Mouse (Mus musculus) forebrain, embryonic 13.5 days (tissue): ENCODE measurements at regions not wholly inside any gene's neighbourhood (a gene's known extent, or its start where the extent isn't known, plus 50 kb on each side); places are given as distances from the start of the nearest gene placed in this dataset.
"Not testable (repeated sequence)": the region's sequence is repeated elsewhere in the genome, so short reads cannot be mapped to it uniquely, and the experiment has no call there.

Experiments used
- ATAC-seq: fragments of 200-750 bp; cut with Nextera tagmentation; 2 replicates; pipeline ENCODE4 v1.8.0; 2017
- H3K27ac ChIP-seq: fragments of 300-500 bp; sonication (generic); 2 replicates; pipeline ENCODE4 v1.5.1; 2015; ENCODE audit warnings: inconsistent platforms, mild to moderate bottlenecking, moderate library complexity
- H3K27me3 ChIP-seq: fragments of 300-500 bp; sonication (generic); 2 replicates; pipeline ENCODE4 v1.6.1; 2015; ENCODE audit warnings: mild to moderate bottlenecking, inconsistent platforms
- H3K36me3 ChIP-seq: fragments of 300-500 bp; sonication (generic); 2 replicates; pipeline ENCODE4 v1.6.1; 2015; ENCODE audit warnings: mild to moderate bottlenecking, inconsistent platforms; ENCODE audit not compliant: poor library complexity, severe bottlenecking
- H3K4me1 ChIP-seq: fragments of 300-500 bp; sonication (generic); 2 replicates; pipeline ENCODE4 v1.6.1; 2015; ENCODE audit warnings: inconsistent platforms
- H3K4me2 ChIP-seq: fragments of 300-500 bp; sonication (generic); 2 replicates; pipeline ENCODE4 v1.6.1; 2015; ENCODE audit warnings: inconsistent platforms, mild to moderate bottlenecking, moderate library complexity
- H3K4me3 ChIP-seq: fragments of 300-500 bp; sonication (generic); 2 replicates; pipeline ENCODE4 v1.5.1; 2015; ENCODE audit warnings: mild to moderate bottlenecking, inconsistent platforms
- H3K9ac ChIP-seq: fragments of 300-500 bp; sonication (generic); 2 replicates; pipeline ENCODE4 v1.6.1; 2015; ENCODE audit warnings: mild to moderate bottlenecking, inconsistent platforms
- H3K9me3 ChIP-seq: fragments of 300-500 bp; sonication (generic); replicated peaks from 2 replicates; pipeline ENCODE4 v1.6.1; 2016; ENCODE audit warnings: inconsistent platforms
- WGBS: fragments of 180-500 bp; shearing (Covaris S2); methylation state at CpG from one replicate; pipeline ENCODE4 v1.1.7; 2015; 5-methylcytosine and 5-hydroxymethylcytosine counted together

DNA sequence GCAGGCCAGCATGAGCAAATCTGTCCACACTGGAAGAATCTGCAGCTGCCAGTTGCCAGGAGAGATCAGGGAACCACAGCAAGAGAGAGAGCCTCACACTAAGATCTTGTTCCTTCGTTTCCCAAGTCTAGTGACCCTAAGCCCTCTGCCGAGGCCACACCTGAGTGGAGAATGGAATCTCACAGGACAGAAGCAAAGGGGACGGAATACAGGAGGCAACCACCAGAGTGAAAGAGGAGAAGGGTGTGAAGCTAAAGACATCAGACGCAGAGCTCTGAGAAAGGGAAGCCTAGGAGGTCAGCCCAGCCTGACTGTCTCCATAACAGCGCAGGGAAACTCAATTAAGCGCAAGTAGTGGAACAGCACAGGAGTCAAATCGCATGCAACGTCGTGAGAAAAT lies 75.0 kb downstream of the Suds3 start:
- no peak for ATAC-seq
- no peaks in the 10 kb centered on the region for H3K9me3 ChIP-seq
- 0 out of 2 replicates have a peak, but pooled peaks cover 3% of the 10 kb centered on the region for H3K4me1 ChIP-seq
- no peak overlapping the region for H3K4me3 ChIP-seq
- H3K27ac ChIP-seq, result no peak overlapping the region
- no peak overlapping the region for H3K4me2 ChIP-seq
- H3K27me3 ChIP-seq, result no peaks in the 10 kb centered on the region
- WGBS, result 79% methylated on average over 9 of the region's 9 CpGs
- H3K9ac ChIP-seq, result no peak overlapping the region
- no peaks in the 10 kb centered on the region for H3K36me3 ChIP-seq

- Histone ChIP-seq H3K27me3 (no peaks in the 10 kb centered on the region), H3K36me3 (no peaks in the 10 kb centered on the region), H3K27ac (no peak overlapping the region), H3K9ac (no peak overlapping the region), H3K9me3 (no peaks in the 10 kb centered on the region), H3K4me2 (no peak overlapping the region), H3K4me3 (no peak overlapping the region), H3K4me1 (0 out of 2 replicates have a peak, but pooled peaks cover 4% of the 10 kb centered on the region)
- WGBS, result 17% methylated on average over 3 of the region's 3 CpGs
- no peak for ATAC-seq
Measured at GRCm38 (mm10) chr5:117037261-117037660, 78.7 kb downstream of the Suds3 start.

GRCm38 (mm10) chr5:117032130-117032529 lies 83.8 kb downstream of the Suds3 start:
- no peaks in the 10 kb centered on the region for H3K36me3 ChIP-seq
- H3K27ac ChIP-seq, result peak overlapping the region; percentile 54
- WGBS, result 66% methylated on average over 10 of the region's 10 CpGs
- peaks cover 3% of the 10 kb centered on the region for H3K9me3 ChIP-seq
- H3K4me3 ChIP-seq, result no peak overlapping the region
- H3K9ac ChIP-seq, result no peak overlapping the region
- H3K27me3 ChIP-seq, result no peaks in the 10 kb centered on the region
- H3K4me2 ChIP-seq, result no peak overlapping the region
- ATAC-seq, result peak; percentile 82
- H3K4me1 ChIP-seq, result 0 out of 2 replicates have a peak, but pooled peaks cover 5% of the 10 kb centered on the region

DNA sequence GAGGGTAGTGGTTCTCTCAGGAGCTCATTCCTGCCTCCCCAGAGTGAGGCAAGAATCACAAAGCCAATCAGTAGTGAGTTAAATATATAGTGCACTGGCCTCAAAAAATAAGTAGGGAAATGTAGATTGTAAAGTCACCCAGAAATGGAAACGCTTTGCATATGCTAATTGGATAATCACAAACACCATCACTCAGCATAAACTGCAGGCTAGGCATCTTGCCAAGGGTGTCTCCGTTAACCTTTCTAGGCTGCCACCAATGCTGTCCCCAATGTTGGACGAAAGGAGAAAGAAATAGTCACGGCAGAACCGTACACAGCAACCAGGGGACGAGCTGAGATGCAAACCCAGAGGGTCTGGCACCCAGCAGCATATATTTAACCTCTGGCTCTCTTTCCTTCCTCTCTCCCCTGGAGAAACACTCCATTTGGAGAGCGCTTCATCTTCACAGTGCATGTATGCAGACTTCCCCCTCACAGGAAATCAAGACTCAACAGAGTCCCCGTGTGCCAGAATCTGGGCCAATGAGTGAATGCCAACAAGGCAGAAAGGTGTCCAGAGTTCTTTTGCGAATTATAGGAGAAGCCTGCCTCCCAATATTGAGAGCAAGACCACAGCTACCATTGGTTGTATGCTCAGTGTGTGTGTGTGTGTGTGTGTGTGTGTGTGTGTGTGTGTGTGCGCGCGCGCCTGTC lies 90.1 kb downstream of the Suds3 start:
- Histone ChIP-seq H3K27ac (no peak overlapping the region), H3K27me3 (no peaks in the 10 kb centered on the region), H3K4me3 (no peak overlapping the region), H3K36me3 (no peaks in the 10 kb centered on the region), H3K4me1 (peaks cover 6% of the 10 kb centered on the region; the same call in 1 of the 2 replicates), H3K4me2 (no peak overlapping the region), H3K9me3 (peaks cover 3% of the 10 kb centered on the region), H3K9ac (no peak overlapping the region)
- ATAC-seq, result no peak
- WGBS, result 75% methylated on average over 13 of the region's 13 CpGs

DNA sequence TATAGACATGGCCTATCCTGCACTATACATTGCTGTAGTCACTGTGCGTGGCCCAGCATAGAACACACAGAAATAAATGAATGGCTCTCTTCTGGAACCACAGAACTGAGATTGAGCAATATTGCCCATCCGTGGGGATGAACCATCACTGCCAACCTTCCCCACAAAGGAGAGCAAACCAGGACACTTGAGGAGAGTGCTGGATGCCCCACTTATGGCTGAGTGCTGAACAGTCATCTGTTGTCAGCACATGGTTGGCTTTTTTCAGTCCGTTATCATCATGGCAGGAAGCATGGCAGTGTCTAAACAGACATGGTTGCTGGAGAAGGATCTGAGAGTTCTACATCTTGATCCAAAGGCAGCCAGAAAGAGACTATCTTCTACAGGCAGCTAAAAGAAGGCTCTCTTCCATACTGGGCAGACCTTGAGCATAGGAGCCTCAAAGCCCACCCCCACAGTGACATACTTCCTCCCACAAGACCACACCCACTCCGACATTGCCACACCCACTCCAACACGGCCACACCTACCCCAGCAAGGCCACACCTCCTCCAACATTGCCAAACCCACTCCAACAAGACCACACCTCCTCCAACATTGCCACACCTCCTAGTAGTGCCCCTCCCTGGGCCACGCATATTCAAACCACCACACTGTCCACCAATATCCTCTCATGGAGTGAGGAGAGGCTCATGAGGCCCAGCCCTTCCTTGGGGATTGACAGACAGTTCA lies 97.3 kb downstream of the Suds3 start:
- peaks cover 5% of the 10 kb centered on the region for H3K9me3 ChIP-seq
- 83% methylated on average over 6 of the region's 6 CpGs for WGBS
- H3K9ac ChIP-seq, result no peak overlapping the region
- ATAC-seq, result no peak
- H3K36me3 ChIP-seq, result no peaks in the 10 kb centered on the region
- H3K27ac ChIP-seq, result no peak overlapping the region
- no peak overlapping the region for H3K4me3 ChIP-seq
- H3K4me2 ChIP-seq, result no peak overlapping the region
- no peaks in the 10 kb centered on the region for H3K27me3 ChIP-seq
- H3K4me1 ChIP-seq, result no peaks in the 10 kb centered on the region

DNA sequence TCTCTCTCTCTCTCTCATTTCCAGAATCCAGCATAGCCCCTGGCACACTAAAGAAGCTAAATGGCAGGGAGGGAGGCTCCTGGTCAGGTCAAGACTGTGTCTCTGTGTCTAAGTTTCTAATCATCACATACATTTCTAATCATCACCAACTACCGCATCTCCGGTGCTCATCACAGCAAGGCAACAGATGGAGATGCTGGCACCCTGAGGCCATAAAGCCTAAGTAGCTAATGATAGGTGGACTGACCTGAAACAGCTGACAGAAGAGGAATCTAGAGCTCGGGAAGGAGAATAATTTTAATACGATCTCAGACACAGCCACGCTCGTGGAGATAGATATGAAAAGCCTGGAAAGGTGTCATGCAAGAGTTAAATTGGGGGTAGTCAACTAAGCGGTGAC lies 104.8 kb downstream of the Suds3 start:
- H3K4me3 ChIP-seq, result no peak overlapping the region
- H3K27ac ChIP-seq, result no peak overlapping the region
- H3K9ac ChIP-seq, result no peak overlapping the region
- no peaks in the 10 kb centered on the region for H3K27me3 ChIP-seq
- H3K9me3 ChIP-seq, result no peaks in the 10 kb centered on the region; the same call in 1 of the 2 replicates
- no peak overlapping the region for H3K4me2 ChIP-seq
- H3K36me3 ChIP-seq, result no peaks in the 10 kb centered on the region
- WGBS, result 90% methylated on average over 7 of the region's 7 CpGs
- no peak for ATAC-seq
- H3K4me1 ChIP-seq, result no peaks in the 10 kb centered on the region

DNA sequence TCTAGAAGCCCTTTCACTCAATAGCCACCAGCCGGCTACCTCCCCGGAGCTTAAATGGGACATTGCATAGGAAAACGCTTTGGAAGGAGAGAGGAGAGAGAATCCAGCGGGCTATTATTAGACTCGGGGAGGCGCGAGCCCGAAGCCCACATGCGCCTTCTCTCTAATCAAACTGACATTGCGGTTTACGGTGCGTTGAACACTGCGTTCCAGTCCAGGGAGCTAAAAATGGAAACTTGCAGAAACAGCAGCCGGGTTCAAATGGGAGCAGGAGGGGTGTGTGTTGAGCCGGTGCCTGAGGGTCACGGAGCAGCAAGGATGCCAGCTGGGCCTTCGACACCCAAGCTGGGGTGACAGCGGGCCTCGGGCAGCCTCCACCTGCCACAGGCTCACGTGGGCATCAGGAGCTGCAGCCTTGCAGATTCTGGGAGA lies 115.1 kb downstream of the Suds3 start:
- H3K36me3 ChIP-seq, result no peaks in the 10 kb centered on the region
- H3K9ac ChIP-seq, result peak overlapping the region; percentile 23
- H3K4me3 ChIP-seq, result no peak overlapping the region
- H3K27me3 ChIP-seq, result 0 out of 2 replicates have a peak, but pooled peaks cover 3% of the 10 kb centered on the region
- no peaks in the 10 kb centered on the region for H3K9me3 ChIP-seq
- ATAC-seq, result peak; percentile 81
- H3K4me2 ChIP-seq, result peak overlapping the region; percentile 33
- WGBS, result 8% methylated on average over 20 of the region's 20 CpGs
- peaks cover 15% of the 10 kb centered on the region for H3K4me1 ChIP-seq
- peak overlapping the region; percentile 72 for H3K27ac ChIP-seq

DNA sequence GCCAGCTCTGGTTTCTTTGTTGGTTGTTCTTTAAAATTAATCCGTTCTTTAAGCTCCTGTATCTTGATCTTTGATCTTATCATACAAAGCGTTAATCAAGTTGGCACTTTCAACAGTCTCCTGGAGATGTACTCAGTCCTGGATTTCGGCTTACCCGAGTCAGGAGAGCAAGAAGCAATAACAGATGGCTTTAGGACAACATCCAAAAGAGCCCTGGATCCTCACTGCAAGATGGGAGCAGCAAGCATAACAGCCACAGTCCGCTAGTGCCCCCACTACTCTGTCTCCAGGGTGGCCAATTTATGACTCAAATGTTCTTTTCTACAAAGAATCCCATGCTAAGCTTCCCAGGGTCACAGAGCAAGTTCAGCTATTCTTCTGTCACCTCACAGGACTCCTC lies 121.4 kb downstream of the Suds3 start:
- WGBS, result 83% methylated on average over 5 of the region's 5 CpGs
- Histone ChIP-seq H3K9me3 (no peaks in the 10 kb centered on the region), H3K4me1 (no peaks in the 10 kb centered on the region), H3K4me2 (no peak overlapping the region), H3K27me3 (0 out of 2 replicates have a peak, but pooled peaks cover 3% of the 10 kb centered on the region), H3K27ac (no peak overlapping the region), H3K36me3 (no peaks in the 10 kb centered on the region), H3K9ac (no peak overlapping the region), H3K4me3 (no peak overlapping the region)
- ATAC-seq, result no peak

GRCm38 (mm10) chr5:116993674-116994073 lies 122.2 kb downstream of the Suds3 start:
- no peaks in the 10 kb centered on the region for H3K4me1 ChIP-seq
- no peak for ATAC-seq
- H3K27ac ChIP-seq, result no peak overlapping the region
- H3K36me3 ChIP-seq, result no peaks in the 10 kb centered on the region
- 85% methylated on average over 1 of the region's 1 CpGs for WGBS
- no peak overlapping the region for H3K9ac ChIP-seq
- no peak overlapping the region for H3K4me2 ChIP-seq
- no peaks in the 10 kb centered on the region for H3K9me3 ChIP-seq
- no peak overlapping the region for H3K4me3 ChIP-seq
- no peaks in the 10 kb centered on the region for H3K27me3 ChIP-seq

- ATAC-seq, result no peak
- Histone ChIP-seq H3K9me3 (no peaks in the 10 kb centered on the region), H3K27ac (no peak overlapping the region), H3K4me1 (no peaks in the 10 kb centered on the region), H3K27me3 (no peaks in the 10 kb centered on the region), H3K4me2 (no peak overlapping the region), H3K36me3 (no peaks in the 10 kb centered on the region), H3K4me3 (no peak overlapping the region), H3K9ac (no peak overlapping the region)
- WGBS, result 85% methylated on average over 6 of the region's 6 CpGs
Measured at GRCm38 (mm10) chr5:116991461-116991860, 124.5 kb downstream of the Suds3 start.

DNA sequence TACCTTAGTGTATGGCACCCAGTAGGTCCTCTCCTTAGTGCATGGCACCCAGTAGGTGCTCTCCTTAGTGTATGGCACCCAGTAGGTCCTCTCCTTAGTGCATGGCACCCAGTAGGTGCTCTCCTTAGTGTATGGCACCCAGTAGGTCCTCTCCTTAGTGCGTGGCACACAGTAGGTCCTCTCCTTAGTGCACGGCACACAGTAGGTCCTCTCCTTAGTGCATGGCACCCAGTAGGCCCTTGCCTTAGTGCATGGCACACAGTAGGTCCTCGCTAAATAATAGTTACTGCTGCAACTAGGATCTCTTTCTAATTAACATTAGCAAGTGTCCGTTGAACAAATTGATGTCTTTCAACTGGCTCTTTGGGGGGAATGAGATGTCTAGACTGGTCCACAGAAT lies 144.4 kb downstream of the Suds3 start:
- not testable (repeated sequence) for H3K9ac ChIP-seq, H3K4me1 ChIP-seq, H3K27me3 ChIP-seq, H3K36me3 ChIP-seq, H3K9me3 ChIP-seq, H3K4me2 ChIP-seq, ATAC-seq, H3K4me3 ChIP-seq, H3K27ac ChIP-seq
- 89% methylated on average over 4 of the region's 4 CpGs for WGBS

DNA sequence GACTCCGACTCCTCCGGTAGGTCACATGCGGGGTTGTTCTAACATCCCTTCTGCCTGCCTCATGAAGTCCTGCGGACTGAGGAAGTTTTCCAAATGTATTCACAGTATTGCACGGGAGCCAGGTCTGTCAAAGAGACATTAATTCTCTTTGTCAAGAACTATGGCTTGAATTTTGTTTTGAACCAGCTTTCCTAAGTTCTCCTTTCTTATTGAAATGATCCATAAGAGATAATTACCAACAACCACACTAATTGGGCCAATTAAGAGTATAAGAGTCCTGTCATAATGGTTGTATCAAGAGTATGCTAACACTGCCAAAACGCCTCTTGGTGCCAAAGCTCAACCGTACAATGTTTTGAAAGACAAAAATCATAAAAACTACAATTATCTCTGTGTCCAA lies 151.7 kb downstream of the Suds3 start:
- H3K27ac ChIP-seq, result no peak overlapping the region
- ATAC-seq, result no peak
- 43% methylated on average over 7 of the region's 7 CpGs for WGBS

More for the DNA sequence above, 151.7 kb downstream of the Suds3 start:
- H3K4me1 ChIP-seq, result 0 out of 2 replicates have a peak, but pooled peaks cover 9% of the 10 kb centered on the region
- H3K36me3 ChIP-seq, result no peaks in the 10 kb centered on the region
- no peak overlapping the region for H3K9ac ChIP-seq
- H3K27me3 ChIP-seq, result no peaks in the 10 kb centered on the region
- no peak overlapping the region for H3K4me3 ChIP-seq
- H3K4me2 ChIP-seq, result no peak overlapping the region
- 0 out of 2 replicates have a peak, but pooled peaks cover 5% of the 10 kb centered on the region for H3K9me3 ChIP-seq
